Mouse (Mus musculus): ENCODE results near the gene Rhpn2. TPM values are rescaled to one million over a fixed set of nuclear protein-coding genes. Genes with fewer than 3 reads are reported as not detected.

Gene Rhpn2
- polyA plus RNA-seq, 1 experiment from 2014 or later, result 2.8 TPM

- no peak for ATAC-seq (ENCODE audit: insufficient number of reproducible peaks, low FRiP score, low TSS enrichment, low read depth)
- Histone ChIP-seq H3K9me3 (no peaks in the 10 kb centered on the region), H3K36me3 (no peaks in the 10 kb centered on the region), H3K9ac (no peak overlapping the region), H3K27ac (no peak overlapping the region), H3K4me3 (no peak overlapping the region), H3K4me2 (no peak overlapping the region), H3K4me1 (no peaks in the 10 kb centered on the region), H3K27me3 (no peaks in the 10 kb centered on the region)
- 85% methylated on average over 3 of the region's 3 CpGs for WGBS
Observed at GRCm38 (mm10) chr7:35351155-35351554, 17.2 kb downstream of the Rhpn2 start.

- H3K4me3 ChIP-seq, result no peak overlapping the region
- H3K36me3 ChIP-seq, result no peaks in the 10 kb centered on the region
- H3K9me3 ChIP-seq, result no peaks in the 10 kb centered on the region
- no peak overlapping the region for H3K9ac ChIP-seq
- H3K27ac ChIP-seq, result no peak overlapping the region
- H3K27me3 ChIP-seq, result no peaks in the 10 kb centered on the region
- H3K4me1 ChIP-seq, result no peaks in the 10 kb centered on the region
- ATAC-seq (ENCODE audit: insufficient number of reproducible peaks, low FRiP score, low TSS enrichment, low read depth), result no peak
- WGBS, result 93% methylated on average over 15 of the region's 15 CpGs
- no peak overlapping the region for H3K4me2 ChIP-seq
Observed at GRCm38 (mm10) chr7:35353306-35353705, 19.3 kb downstream of the Rhpn2 start.

- H3K27ac ChIP-seq, result no peak overlapping the region
- H3K9me3 ChIP-seq, result no peaks in the 10 kb centered on the region
- H3K27me3 ChIP-seq, result no peaks in the 10 kb centered on the region
- H3K9ac ChIP-seq, result no peak overlapping the region
- H3K4me3 ChIP-seq, result no peak overlapping the region
- ATAC-seq (ENCODE audit: insufficient number of reproducible peaks, low FRiP score, low TSS enrichment, low read depth), result no peak
- 44% methylated on average over 5 of the region's 5 CpGs for WGBS
- H3K36me3 ChIP-seq, result no peaks in the 10 kb centered on the region
- no peaks in the 10 kb centered on the region for H3K4me1 ChIP-seq
- no peak overlapping the region for H3K4me2 ChIP-seq
Observed at GRCm38 (mm10) chr7:35355303-35355872, 21.4 kb downstream of the Rhpn2 start.

GRCm38 (mm10) chr7:35357621-35358020, 23.7 kb downstream of the Rhpn2 start:
- no peaks in the 10 kb centered on the region for H3K36me3 ChIP-seq
- WGBS, result 87% methylated on average over 12 of the region's 12 CpGs
- no peak overlapping the region for H3K4me3 ChIP-seq
- H3K27ac ChIP-seq, result no peak overlapping the region
- no peaks in the 10 kb centered on the region for H3K27me3 ChIP-seq
- no peak overlapping the region for H3K9ac ChIP-seq
- no peaks in the 10 kb centered on the region for H3K4me1 ChIP-seq
- ATAC-seq (ENCODE audit: insufficient number of reproducible peaks, low FRiP score, low TSS enrichment, low read depth), result no peak
- H3K9me3 ChIP-seq, result no peaks in the 10 kb centered on the region
- no peak overlapping the region for H3K4me2 ChIP-seq

- no peak overlapping the region for H3K27ac ChIP-seq
- no peaks in the 10 kb centered on the region for H3K9me3 ChIP-seq
- H3K4me1 ChIP-seq, result no peaks in the 10 kb centered on the region
- no peaks in the 10 kb centered on the region for H3K36me3 ChIP-seq
- H3K4me2 ChIP-seq, result no peak overlapping the region
- no peak overlapping the region for H3K4me3 ChIP-seq
- no peak overlapping the region for H3K9ac ChIP-seq
- no peaks in the 10 kb centered on the region for H3K27me3 ChIP-seq
- 58% methylated on average over 5 of the region's 5 CpGs for WGBS
- no peak for ATAC-seq (ENCODE audit: insufficient number of reproducible peaks, low FRiP score, low TSS enrichment, low read depth)
Observed at GRCm38 (mm10) chr7:35362253-35362652, 28.3 kb downstream of the Rhpn2 start.

- H3K9ac ChIP-seq, result no peak overlapping the region
- no peaks in the 10 kb centered on the region for H3K4me1 ChIP-seq
- H3K4me3 ChIP-seq, result no peak overlapping the region
- no peak overlapping the region for H3K27ac ChIP-seq
- no peaks in the 10 kb centered on the region for H3K27me3 ChIP-seq
- no peaks in the 10 kb centered on the region for H3K36me3 ChIP-seq
- H3K4me2 ChIP-seq, result no peak overlapping the region
- no peaks in the 10 kb centered on the region for H3K9me3 ChIP-seq
- WGBS, result 66% methylated on average over 5 of the region's 5 CpGs
- no peak for ATAC-seq (ENCODE audit: insufficient number of reproducible peaks, low FRiP score, low TSS enrichment, low read depth)
Observed at GRCm38 (mm10) chr7:35362868-35363267, 28.9 kb downstream of the Rhpn2 start.

- Histone ChIP-seq H3K9ac (no peak overlapping the region), H3K9me3 (no peaks in the 10 kb centered on the region; the same call in 1 of the 2 replicates), H3K4me1 (no peaks in the 10 kb centered on the region), H3K4me2 (no peak overlapping the region), H3K4me3 (no peak overlapping the region), H3K36me3 (no peaks in the 10 kb centered on the region), H3K27me3 (no peaks in the 10 kb centered on the region), H3K27ac (no peak overlapping the region)
- no peak for ATAC-seq (ENCODE audit: insufficient number of reproducible peaks, low FRiP score, low TSS enrichment, low read depth)
- WGBS, result 58% methylated on average over 12 of the region's 12 CpGs
Observed at GRCm38 (mm10) chr7:35365161-35365910, 31.4 kb downstream of the Rhpn2 start.

- no peak overlapping the region for H3K4me3 ChIP-seq
- ATAC-seq (ENCODE audit: insufficient number of reproducible peaks, low FRiP score, low TSS enrichment, low read depth), result no peak
- H3K27me3 ChIP-seq, result no peaks in the 10 kb centered on the region
- H3K9me3 ChIP-seq, result no peaks in the 10 kb centered on the region; the same call in 1 of the 2 replicates
- no peak overlapping the region for H3K9ac ChIP-seq
- H3K27ac ChIP-seq, result no peak overlapping the region
- H3K4me1 ChIP-seq, result no peaks in the 10 kb centered on the region
- H3K4me2 ChIP-seq, result no peak overlapping the region
- WGBS, result 73% methylated on average over 14 of the region's 14 CpGs
- no peaks in the 10 kb centered on the region for H3K36me3 ChIP-seq
Observed at GRCm38 (mm10) chr7:35371096-35371495, 37.1 kb downstream of the Rhpn2 start.

GRCm38 (mm10) chr7:35372483-35373017, 38.6 kb downstream of the Rhpn2 start:
- Histone ChIP-seq H3K4me1 (no peaks in the 10 kb centered on the region), H3K27me3 (no peaks in the 10 kb centered on the region), H3K9me3 (no peaks in the 10 kb centered on the region; the same call in 1 of the 2 replicates), H3K9ac (no peak overlapping the region), H3K4me3 (no peak overlapping the region), H3K27ac (no peak overlapping the region), H3K4me2 (no peak overlapping the region), H3K36me3 (no peaks in the 10 kb centered on the region)
- no peak for ATAC-seq (ENCODE audit: insufficient number of reproducible peaks, low FRiP score, low TSS enrichment, low read depth)
- WGBS, result 87% methylated on average over 14 of the region's 14 CpGs

- 61% methylated on average over 16 of the region's 16 CpGs for WGBS
- Histone ChIP-seq H3K36me3 (no peaks in the 10 kb centered on the region), H3K4me2 (no peak overlapping the region), H3K9me3 (no peaks in the 10 kb centered on the region), H3K27me3 (no peaks in the 10 kb centered on the region), H3K27ac (no peak overlapping the region), H3K4me3 (no peak overlapping the region), H3K9ac (no peak overlapping the region), H3K4me1 (no peaks in the 10 kb centered on the region)
- ATAC-seq (ENCODE audit: insufficient number of reproducible peaks, low FRiP score, low TSS enrichment, low read depth), result no peak
Observed at GRCm38 (mm10) chr7:35373146-35373989, 39.4 kb downstream of the Rhpn2 start.

GRCm38 (mm10) chr7:35374265-35374664, 40.3 kb downstream of the Rhpn2 start:
- no peak for ATAC-seq (ENCODE audit: insufficient number of reproducible peaks, low FRiP score, low TSS enrichment, low read depth)
- Histone ChIP-seq H3K9ac (no peak overlapping the region), H3K27me3 (no peaks in the 10 kb centered on the region)

GRCm38 (mm10) chr7:35376623-35377022, 42.7 kb downstream of the Rhpn2 start:
- Histone ChIP-seq H3K9me3 (no peaks in the 10 kb centered on the region), H3K36me3 (no peaks in the 10 kb centered on the region), H3K4me3 (no peak overlapping the region), H3K9ac (no peak overlapping the region), H3K27me3 (no peaks in the 10 kb centered on the region), H3K4me2 (no peak overlapping the region), H3K4me1 (no peaks in the 10 kb centered on the region; the same call in 1 of the 2 replicates), H3K27ac (no peak overlapping the region)
- 89% methylated on average over 9 of the region's 9 CpGs for WGBS
- ATAC-seq (ENCODE audit: insufficient number of reproducible peaks, low FRiP score, low TSS enrichment, low read depth), result no peak

More at GRCm38 (mm10) chr7:35374265-35374664, 40.3 kb downstream of the Rhpn2 start:
- H3K9me3 ChIP-seq, result no peaks in the 10 kb centered on the region
- H3K4me3 ChIP-seq, result no peak overlapping the region
- H3K36me3 ChIP-seq, result no peaks in the 10 kb centered on the region
- no peaks in the 10 kb centered on the region for H3K4me1 ChIP-seq
- H3K4me2 ChIP-seq, result no peak overlapping the region
- 74% methylated on average over 7 of the region's 7 CpGs for WGBS
- no peak overlapping the region for H3K27ac ChIP-seq
